Comparison of ENCODE assay signal across 8 mouse cellular contexts in the genomic region with DNA sequence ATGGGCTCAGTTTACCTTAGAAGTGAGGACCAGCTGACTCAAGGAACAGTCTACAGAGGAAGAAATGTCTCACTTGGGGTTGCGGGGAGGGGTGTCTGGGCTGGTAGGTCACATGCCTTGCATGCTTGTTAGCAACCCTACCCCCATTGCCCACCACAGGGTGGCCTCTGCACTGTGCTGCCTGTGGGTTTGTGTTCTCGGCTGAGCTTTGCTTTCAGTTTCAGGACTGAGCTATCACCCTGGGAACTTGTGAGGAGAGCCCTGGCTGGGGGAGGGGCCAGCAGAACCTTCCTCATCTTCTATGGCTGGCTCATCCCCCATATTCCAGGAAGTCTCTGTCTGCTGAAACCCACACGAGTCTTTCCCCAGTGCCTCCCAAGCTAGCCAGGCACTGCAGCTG. TPM values are rescaled to one million over a fixed set of nuclear protein-coding genes. Genes with fewer than 3 reads are reported as not detected.
DNase-seq lines count a peak whose midpoint lies in the region; ATAC-seq lines count a peak whose summit lies in the region.

No protein-coding gene starts in this region.

- H3K4me1 ChIP-seq in heart, embryonic 16.5 days (ENCODE audit: control insufficient read depth, insufficient read depth, low read length), result peaks cover 35% of the 10 kb centered on the region
- H3K4me1 ChIP-seq in liver, embryonic 13.5 days (replicated peaks), result peaks cover 35% of the 10 kb centered on the region
- H3K4me1 ChIP-seq in midbrain, embryonic 13.5 days (replicated peaks), result no peaks in the 10 kb centered on the region

- H3K4me3 ChIP-seq in heart, embryonic 16.5 days (ENCODE audit: low read length), result no peak overlapping the region
- peak overlapping the region; percentile 35 for H3K4me3 ChIP-seq in liver, embryonic 13.5 days (replicated peaks)
- H3K4me3 ChIP-seq in midbrain, embryonic 13.5 days (replicated peaks), result no peak overlapping the region

- H3K27ac ChIP-seq in heart, embryonic 16.5 days (ENCODE audit: low read length), result peak overlapping the region; percentile 43
- H3K27ac ChIP-seq in liver, embryonic 13.5 days, result peak overlapping the region; percentile 68; the same call in 1 of the 2 replicates
- H3K27ac ChIP-seq in midbrain, embryonic 13.5 days, result no peak overlapping the region

- no peaks in the 10 kb centered on the region for H3K9me3 ChIP-seq in heart, embryonic 16.5 days (replicated peaks; ENCODE audit: control insufficient read depth, low read length)
- H3K9me3 ChIP-seq in liver, embryonic 13.5 days (replicated peaks), result no peaks in the 10 kb centered on the region
- H3K9me3 ChIP-seq in midbrain, embryonic 13.5 days, result no peaks in the 10 kb centered on the region

- no peaks in the 10 kb centered on the region for H3K27me3 ChIP-seq in heart, embryonic 16.5 days (ENCODE audit: control insufficient read depth, insufficient read depth, low read length)
- H3K27me3 ChIP-seq in liver, embryonic 13.5 days, result no peaks in the 10 kb centered on the region
- no peaks in the 10 kb centered on the region for H3K27me3 ChIP-seq in midbrain, embryonic 13.5 days

- 0 out of 2 replicates have a peak, but pooled peaks cover 6% of the 10 kb centered on the region for H3K36me3 ChIP-seq in heart, embryonic 16.5 days (ENCODE audit: control insufficient read depth, insufficient read depth)
- H3K36me3 ChIP-seq in liver, embryonic 13.5 days, result no peaks in the 10 kb centered on the region
- no peaks in the 10 kb centered on the region for H3K36me3 ChIP-seq in midbrain, embryonic 13.5 days

- peak; percentile 42 for DNase-seq in kidney, adult 11 months
- no peak for DNase-seq in kidney, adult 18-20 months
- no peak for DNase-seq in liver, embryonic 13.5 days
- DNase-seq in spleen, adult 18-20 months, result peak; percentile 59 to 62
- DNase-seq in cerebellum, adult 11-12 months, result no peak
- no peak for DNase-seq in left cerebral cortex, adult 11 months (ENCODE audit: low spot score)

- no peak overlapping the region for H3K9ac ChIP-seq in heart, embryonic 16.5 days (ENCODE audit: low read length)
- H3K9ac ChIP-seq in liver, embryonic 13.5 days, result peak overlapping the region; percentile 22; the same call in 1 of the 2 replicates
- no peak overlapping the region for H3K9ac ChIP-seq in midbrain, embryonic 13.5 days (replicated peaks)

- 0 out of 2 replicates have a peak, but pooled peaks have one; percentile 21 for ATAC-seq in heart, embryonic 16.5 days (replicated peaks; ENCODE audit: extremely low read depth, insufficient read depth, low FRiP score)
- ATAC-seq in liver, embryonic 13.5 days (ENCODE audit: low read depth), result peak; percentile 63
- no peak for ATAC-seq in midbrain, embryonic 13.5 days

- WGBS in heart, embryonic 16.5 days, result 44% methylated on average over 3 of the region's 3 CpGs
- WGBS in liver, embryonic 13.5 days (ENCODE audit: insufficient replicate concordance), result 24% methylated on average over 3 of the region's 3 CpGs
- 55% methylated on average over 3 of the region's 3 CpGs for WGBS in midbrain, embryonic 13.5 days

- peak overlapping the region; percentile 45 for H3K4me2 ChIP-seq in heart, embryonic 16.5 days (ENCODE audit: low read depth, low read length)
- peak overlapping the region; percentile 61 for H3K4me2 ChIP-seq in liver, embryonic 13.5 days
- no peak overlapping the region for H3K4me2 ChIP-seq in midbrain, embryonic 13.5 days (replicated peaks)

RNA-seq across cellular contexts. Expression of a gene that starts 38.3 kb away (rescaled TPM):
- polyA plus RNA-seq in heart, embryonic 16.5 days (2015; fragmentation: Nextera tagmentation; extraction: Ambion mirVana), result 10.0 and 10.1 TPM in 2 replicates
- polyA plus RNA-seq in liver, embryonic 13.5 days (2015; fragmentation: Nextera tagmentation; extraction: Ambion mirVana), result 1.8 and 2.2 TPM in 2 replicates
- polyA plus RNA-seq in midbrain, embryonic 13.5 days (2015; fragmentation: Nextera tagmentation; extraction: Ambion mirVana), result 0.46 and 0.77 TPM in 2 replicates

Comparison
In these comparisons a context has a peak if more than half of its experiments do, and no peak if none do; other contexts are left out.
1. DNase-seq: peak in kidney, adult 11 months (single experiment) and spleen, adult 18-20 months (2 of 2); none in kidney, adult 18-20 months (single experiment), liver, embryonic 13.5 days (single experiment), cerebellum, adult 11-12 months (single experiment) and left cerebral cortex, adult 11 months (single experiment).